Mouse (Mus musculus): ENCODE results near the gene Ints5. TPM values are rescaled to one million over a fixed set of nuclear protein-coding genes. Genes with fewer than 3 reads are reported as not detected.
"Not testable (repeated sequence)": the region's sequence is repeated elsewhere in the genome, so short reads cannot be mapped to it uniquely, and the experiment has no call there.

Gene Ints5
- 24.4 and 26.9 TPM in 2 replicates for polyA plus RNA-seq (2012; rRNA removed)

DNA sequence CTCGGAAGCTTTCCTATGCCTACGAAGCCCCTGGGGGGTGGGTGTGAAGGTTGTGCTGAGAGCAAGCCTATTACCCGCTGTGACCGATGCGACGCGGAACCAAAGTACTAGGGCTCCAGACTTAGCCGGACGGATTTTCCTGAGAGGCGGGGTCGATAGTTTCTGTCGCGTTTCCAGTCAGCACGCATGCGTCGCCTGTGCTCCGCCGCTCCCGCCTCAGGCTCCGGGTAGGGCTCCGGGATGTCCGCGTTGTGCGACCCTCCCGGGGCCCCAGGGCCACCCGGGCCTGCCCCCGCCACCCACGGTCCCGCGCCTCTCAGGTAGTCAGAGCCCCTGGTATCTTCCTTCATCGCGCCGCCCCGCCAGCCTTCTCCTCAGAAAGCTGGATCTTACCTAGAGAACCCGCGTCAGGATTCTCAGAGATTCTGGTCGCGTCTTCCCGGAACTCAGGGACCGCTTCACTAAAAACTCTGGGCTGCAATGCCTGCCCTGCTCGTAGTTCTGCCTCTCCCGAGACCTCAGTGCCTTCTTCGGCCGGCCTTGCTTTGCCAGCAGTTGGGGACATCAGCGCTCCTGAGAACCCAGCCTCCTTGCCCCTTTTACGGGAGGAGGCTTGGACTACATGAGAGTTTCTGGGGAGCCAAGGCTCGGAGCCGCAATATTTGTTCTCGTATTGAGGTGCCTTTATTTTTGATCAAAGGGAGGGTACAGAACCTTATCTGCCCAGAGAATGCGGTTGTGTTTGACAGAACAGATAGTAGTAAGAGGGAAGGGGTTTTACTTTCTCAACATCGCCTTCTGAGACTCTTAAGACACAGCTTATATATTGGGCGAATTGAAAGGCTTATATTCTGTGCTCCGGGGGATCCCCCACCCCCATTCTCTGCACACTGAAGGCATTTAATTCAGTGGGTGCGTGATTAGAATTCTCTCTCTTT, at the start of gene Ints5:
Gene Ints5, plus strand, starts transcription at position 177 of the 938 bp plus-strand sequence.
- 1% methylated on average over 54 of the region's 54 CpGs for WGBS

GRCm38 (mm10) chr19:8844371-8845129, 48.3 kb upstream of the Ints5 start:
- WGBS = 66% methylated on average over 5 of the region's 5 CpGs
- peak; percentile 56 for DNase-seq (ENCODE audit: low read depth, low spot score)

More for the DNA sequence above, at the start of gene Ints5:
- peak; percentile 78 for DNase-seq (ENCODE audit: low read depth, low spot score)

DNA sequence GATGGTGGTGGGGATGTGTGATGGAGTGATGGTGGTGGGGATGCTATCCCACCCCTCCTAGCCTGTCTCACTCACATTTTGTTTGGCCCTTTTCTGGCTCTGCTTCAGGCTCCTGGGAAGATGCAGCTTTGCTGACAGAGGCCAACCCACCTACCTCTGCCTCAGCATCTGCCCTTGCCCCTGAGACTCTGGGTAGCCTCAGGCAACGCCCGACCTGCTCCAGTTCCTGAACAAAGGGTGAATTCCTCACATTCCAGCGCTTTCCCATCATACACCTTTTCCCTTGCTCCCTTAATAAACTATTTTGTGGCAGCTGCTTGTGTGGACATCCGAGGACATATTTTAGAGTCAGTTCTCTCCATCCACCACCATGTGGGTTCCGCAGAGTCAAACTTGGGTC, 44.4 kb upstream of the Ints5 start:
- DNase-seq (ENCODE audit: low read depth, low spot score) = no peak
- WGBS = 78% methylated on average over 5 of the region's 5 CpGs

DNA sequence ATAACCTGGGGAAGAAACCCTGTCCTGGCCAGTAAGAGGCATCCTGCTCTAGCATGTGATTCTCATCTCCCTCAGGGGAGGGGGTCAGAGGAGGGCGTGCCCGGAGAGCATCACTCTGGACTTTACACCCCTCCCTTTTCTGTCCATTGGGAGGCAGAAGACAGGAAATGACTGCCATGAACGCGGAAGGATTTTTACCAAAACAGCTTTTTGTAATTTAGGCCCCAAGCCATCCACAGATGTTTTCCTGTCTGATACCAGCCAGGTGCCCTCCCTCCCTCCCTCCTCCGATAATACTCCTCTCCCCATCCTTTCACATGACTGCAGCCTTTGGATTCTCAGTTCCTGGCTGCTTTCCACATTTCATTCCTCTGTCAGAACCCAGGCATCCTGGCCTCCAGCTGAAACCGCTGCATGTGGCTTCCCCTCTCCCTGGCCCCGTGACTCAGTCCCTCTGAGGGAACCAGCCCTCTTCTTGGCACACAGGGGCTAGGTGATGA, 42.4 kb upstream of the Ints5 start, which contains the start of gene Lrrn4cl:
Gene Lrrn4cl, plus strand, starts transcription at position 367 of the 500 bp plus-strand sequence.
- WGBS = 27% methylated on average over 7 of the region's 7 CpGs
- no peak for DNase-seq (ENCODE audit: low read depth, low spot score)

DNA sequence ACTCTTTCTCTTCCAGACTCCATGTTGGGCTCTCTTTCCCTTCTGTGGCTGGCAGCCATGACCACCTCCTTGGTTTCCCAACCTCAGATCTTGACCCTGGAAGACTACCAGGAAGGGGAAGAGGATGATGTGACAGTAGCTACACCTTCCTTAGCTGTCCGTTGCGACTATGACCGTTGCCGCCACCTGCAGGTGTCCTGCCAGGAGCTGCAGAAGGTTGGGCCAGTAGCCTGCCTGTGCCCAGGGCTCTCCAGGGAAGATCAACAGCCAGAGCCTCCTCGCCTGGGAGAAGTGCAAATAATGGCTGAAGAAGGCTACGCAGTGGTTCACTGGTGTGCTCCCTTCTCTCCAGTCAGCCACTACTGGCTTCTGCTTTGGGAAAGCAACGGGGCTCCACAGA, 41.2 kb upstream of the Ints5 start:
- 40% methylated on average over 7 of the region's 7 CpGs for WGBS
- DNase-seq (ENCODE audit: low read depth, low spot score) = no peak

DNA sequence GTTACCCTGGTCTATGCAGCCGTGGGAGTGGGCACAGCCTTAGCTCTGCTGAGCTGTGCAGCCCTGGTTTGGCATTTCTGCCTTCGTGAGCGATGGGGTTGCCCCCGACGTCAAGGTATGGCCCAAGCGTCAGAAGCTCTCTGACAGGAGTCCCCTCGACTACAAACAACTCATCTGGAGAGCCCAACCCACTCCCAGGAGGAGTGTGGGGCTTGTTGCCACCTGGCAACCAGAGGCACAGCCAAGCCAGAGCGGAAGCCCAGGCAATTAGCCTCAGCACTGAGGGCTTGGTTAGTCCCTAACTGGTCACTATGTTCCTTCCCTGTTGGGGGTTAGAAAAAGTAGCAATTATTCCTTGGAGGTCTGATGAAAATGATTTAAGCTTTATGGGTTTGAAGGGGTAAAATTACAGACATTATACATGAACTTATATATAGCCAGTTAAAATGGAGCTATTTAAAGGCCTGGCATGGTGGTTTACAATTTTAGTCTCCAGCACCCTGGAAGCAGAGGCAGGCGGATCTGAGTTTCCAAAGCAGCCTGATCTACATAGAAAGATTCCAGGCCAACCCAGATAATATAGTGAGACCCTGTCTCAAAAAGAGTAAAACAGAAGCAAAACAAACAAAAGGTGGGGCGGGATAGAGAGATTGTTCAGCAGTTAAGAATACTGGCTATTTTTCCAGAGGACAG, 40.4 kb upstream of the Ints5 start:
- no peak for DNase-seq (ENCODE audit: low read depth, low spot score)
- 59% methylated on average over 10 of the region's 10 CpGs for WGBS

GRCm38 (mm10) chr19:8853117-8853516, 39.7 kb upstream of the Ints5 start:
- WGBS = 83% methylated on average over 3 of the region's 3 CpGs

DNA sequence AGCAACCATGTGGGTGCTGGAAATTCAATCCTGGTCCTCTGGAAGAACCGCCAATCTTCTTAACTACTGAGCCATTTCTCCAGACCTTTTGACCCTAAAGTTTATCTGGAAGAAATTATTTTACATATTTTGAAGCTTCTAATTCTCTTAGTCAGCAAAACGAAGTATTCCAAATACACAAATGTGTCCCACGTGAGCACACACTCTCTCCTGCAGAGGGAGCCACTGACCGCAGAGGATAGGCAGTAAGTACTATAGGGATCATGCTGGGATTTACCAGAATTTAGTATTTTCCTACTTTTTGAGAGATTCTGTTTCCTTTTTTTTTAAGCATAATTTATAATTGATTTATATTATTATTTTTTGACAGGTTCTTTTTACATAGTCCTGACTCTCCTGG, 35.1 kb upstream of the Ints5 start:
- DNase-seq (ENCODE audit: low read depth, low spot score) = peak; percentile 43
- 22% methylated on average over 4 of the region's 4 CpGs for WGBS

More at GRCm38 (mm10) chr19:8853117-8853516, 39.7 kb upstream of the Ints5 start:
- no peak for DNase-seq (ENCODE audit: low read depth, low spot score)

GRCm38 (mm10) chr19:8859018-8859417, 33.8 kb upstream of the Ints5 start:
- WGBS = 0% methylated on average over 1 of the region's 1 CpGs
- no peak for DNase-seq (ENCODE audit: low read depth, low spot score)

- 82% methylated on average over 6 of the region's 6 CpGs for WGBS
Observed at GRCm38 (mm10) chr19:8864265-8864664, 28.5 kb upstream of the Ints5 start.

GRCm38 (mm10) chr19:8870381-8870780, 22.4 kb upstream of the Ints5 start:
- DNase-seq (ENCODE audit: low read depth, low spot score) = not testable (repeated sequence)
- 78% methylated on average over 3 of the region's 3 CpGs for WGBS

More at GRCm38 (mm10) chr19:8864265-8864664, 28.5 kb upstream of the Ints5 start:
- no peak for DNase-seq (ENCODE audit: low read depth, low spot score)

DNA sequence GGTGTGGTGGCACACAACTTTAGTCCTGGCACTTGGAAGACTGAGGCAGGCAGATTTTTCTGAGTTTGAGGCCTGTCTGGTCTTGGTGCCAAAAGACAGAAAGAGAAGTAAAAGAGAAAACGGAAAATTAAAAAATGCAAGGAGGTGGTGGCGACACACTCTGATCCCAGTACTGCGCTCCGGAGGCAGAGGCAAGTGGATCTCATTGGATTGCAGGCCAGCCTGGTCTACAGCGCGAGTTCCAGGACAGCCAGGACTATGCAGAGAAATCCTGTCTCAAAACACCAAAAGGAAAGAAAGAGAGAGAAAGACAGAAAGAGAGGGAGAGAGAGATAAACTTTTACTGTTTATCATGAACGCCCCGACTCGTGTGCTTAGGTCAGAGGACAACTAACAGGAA, 22.0 kb upstream of the Ints5 start:
- no peak for DNase-seq (ENCODE audit: low read depth, low spot score)
- WGBS = 25% methylated on average over 9 of the region's 9 CpGs

DNA sequence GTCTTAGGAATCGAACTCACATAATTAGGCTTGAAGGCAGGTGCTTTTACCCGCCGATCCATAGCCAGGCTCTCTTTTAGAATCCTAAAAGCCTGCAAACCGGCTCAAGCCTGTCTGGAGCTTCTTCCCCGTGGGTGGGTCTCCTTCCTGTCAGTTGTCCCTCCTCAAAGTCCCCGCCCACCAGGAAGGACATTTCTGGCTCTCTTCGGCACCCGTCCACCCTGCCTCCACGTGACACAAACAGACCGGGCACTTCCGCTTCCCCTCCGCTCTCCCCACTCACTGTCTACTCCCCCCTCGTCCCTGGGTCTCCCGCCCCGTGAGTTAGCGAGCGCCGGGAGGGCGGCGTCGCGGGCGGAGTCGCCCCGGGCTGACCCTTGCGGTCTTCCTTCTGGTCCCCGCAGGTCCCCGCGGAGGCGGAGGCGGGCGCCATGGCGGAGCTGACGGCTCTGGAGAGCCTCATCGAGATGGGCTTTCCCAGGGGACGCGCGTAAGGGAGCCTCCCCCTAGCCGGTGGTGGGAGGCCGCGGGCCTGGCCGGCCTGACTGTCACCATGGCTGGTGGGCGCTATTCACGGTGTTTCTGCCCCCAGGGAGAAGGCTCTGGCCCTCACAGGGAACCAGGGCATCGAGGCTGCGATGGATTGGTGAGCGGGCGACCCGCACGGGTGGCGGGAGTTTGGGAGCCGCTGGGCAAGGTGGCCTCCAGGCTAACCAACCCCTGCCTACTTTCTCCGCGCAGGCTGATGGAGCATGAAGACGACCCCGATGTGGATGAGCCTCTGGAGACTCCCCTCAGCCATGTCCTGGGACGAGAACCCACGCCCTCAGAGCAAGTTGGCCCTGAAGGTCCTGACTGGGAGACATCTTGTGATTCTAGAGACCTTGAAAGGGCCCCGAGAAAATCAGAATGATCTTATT, 21.3 kb upstream of the Ints5 start, which contains the start of gene Ubxn1:
Gene Ubxn1, plus strand, starts transcription at position 230 of the 920 bp plus-strand sequence.
- peak; percentile 83 for DNase-seq (ENCODE audit: low read depth, low spot score)
- under 1% methylated on average over 59 of the region's 59 CpGs for WGBS

GRCm38 (mm10) chr19:8872266-8872840, 20.5 kb upstream of the Ints5 start:
- 33% methylated on average over 10 of the region's 10 CpGs for WGBS

GRCm38 (mm10) chr19:8875031-8875430, 17.8 kb upstream of the Ints5 start:
- no peak for DNase-seq (ENCODE audit: low read depth, low spot score)
- WGBS = 87% methylated on average over 7 of the region's 7 CpGs

More at GRCm38 (mm10) chr19:8872266-8872840, 20.5 kb upstream of the Ints5 start:
- peak; percentile 24 for DNase-seq (ENCODE audit: low read depth, low spot score)

DNA sequence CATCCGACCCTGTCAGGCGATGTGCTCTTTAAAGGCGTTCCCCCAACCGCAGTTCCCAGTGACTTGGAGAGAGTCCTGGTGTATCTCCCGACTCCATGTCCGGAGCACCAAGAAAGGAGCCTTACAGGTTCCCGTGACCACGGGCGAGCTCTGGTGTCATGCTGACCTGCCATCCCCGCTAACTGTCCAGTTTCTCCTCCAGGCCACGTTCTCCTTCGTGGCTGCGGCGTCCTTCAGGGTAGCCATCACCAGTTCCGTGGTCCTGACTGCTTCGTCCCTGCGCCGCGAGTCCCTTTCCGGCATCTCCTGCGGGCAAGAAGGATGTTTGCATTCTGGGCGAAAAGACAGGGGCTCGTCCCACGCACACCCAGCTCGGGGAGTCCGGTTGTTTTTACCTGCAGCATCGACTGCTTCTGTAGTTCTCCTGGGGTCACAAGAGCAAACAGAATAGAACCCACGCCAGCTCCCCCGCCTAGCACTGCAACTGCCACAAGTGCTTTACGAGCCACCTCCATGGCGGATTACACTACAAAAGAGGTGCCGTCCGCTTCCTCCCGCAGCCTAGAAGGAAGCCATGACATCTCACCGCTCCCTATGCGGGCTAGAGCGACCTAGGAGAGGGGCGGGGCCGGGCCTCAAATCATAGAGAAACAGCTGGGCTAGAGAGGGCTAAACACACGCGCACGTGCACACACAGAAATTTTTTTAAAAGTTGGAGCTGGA, 12.3 kb upstream of the Ints5 start, which contains the start of gene Uqcc3:
Gene Uqcc3, minus strand, starts transcription at position 613 of the 723 bp plus-strand sequence.
- DNase-seq (ENCODE audit: low read depth, low spot score) = peak; percentile 64
- WGBS = under 1% methylated on average over 42 of the region's 42 CpGs

DNA sequence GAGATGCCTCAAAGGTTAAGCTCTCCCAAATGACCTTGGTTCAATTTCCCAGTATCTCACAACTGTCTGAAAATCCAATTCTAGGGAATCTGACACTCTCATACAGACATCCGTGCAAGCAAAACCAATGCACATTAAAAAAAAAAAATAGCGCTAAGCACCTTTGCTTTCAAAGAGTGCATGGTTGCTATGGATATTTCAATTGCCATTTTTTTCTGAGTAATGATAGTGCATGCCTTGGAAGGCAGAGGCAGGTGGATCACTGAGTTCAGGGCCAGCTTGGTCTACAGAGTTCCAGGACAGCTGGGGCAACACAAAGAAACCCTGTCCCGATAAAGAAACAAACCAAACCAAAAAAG, 11.8 kb upstream of the Ints5 start:
- 4% methylated on average over 3 of the region's 3 CpGs for whole genome bisulfite sequencing
- DNase-seq (ENCODE audit: low read depth, low spot score) = no peak

All from large intestine, adult 2 months (tissue).